Mouse (Mus musculus): Measurements from ENCODE around the gene Abhd6. TPM values are rescaled to one million over a fixed set of nuclear protein-coding genes. Genes with fewer than 3 reads are reported as not detected.
A peak's percentile ranks its signal among the peaks of the same experiment; 100 is the strongest.

The Abhd6 gene
- 11.3 and 11.8 TPM in 2 replicates for polyA plus RNA-seq (2014; fragmentation: Nextera tagmentation; extraction: Ambion mirVana)

GRCm38 (mm10) chr14:8002432-8003092 is at the start of gene Abhd6:
Gene Abhd6 (plus strand): TSS chr14:8002902.
- no peaks in the 10 kb centered on the region for H3K36me3 ChIP-seq (ENCODE audit: control insufficient read depth, insufficient read depth, low read length)
- H3K4me3 ChIP-seq (ENCODE audit: control insufficient read depth in 1 of 2, insufficient read depth in 1 of 2, low read depth in 1 of 2, low read length in 2 of 2), result peak within 1 kb of the TSS; percentile 58 to 79
- peaks cover 12 to 14% of the 10 kb centered on the region in 2 experiments for H3K4me1 ChIP-seq (ENCODE audit: control insufficient read depth in 2 of 2, insufficient read depth in 2 of 2, low read length in 2 of 2)
- no peaks in the 10 kb centered on the region for H3K9me3 ChIP-seq (ENCODE audit: control insufficient read depth, low read length)
- H3K4me2 ChIP-seq (ENCODE audit: low read length), result peak within 1 kb of the TSS; percentile 95
- H3K9ac ChIP-seq (ENCODE audit: low read length), result peak within 1 kb of the TSS; percentile 78
- ATAC-seq (ENCODE audit: insufficient number of reproducible peaks, insufficient read depth, low FRiP score, low read depth), result peak; percentile 60
- WGBS, result under 1% methylated on average over 38 of the region's 38 CpGs
- H3K27me3 ChIP-seq (ENCODE audit: control insufficient read depth, insufficient read depth, low read length), result peaks cover 26% of the 10 kb centered on the region
- H3K27ac ChIP-seq (replicated peaks in 1 of 2; ENCODE audit: control insufficient read depth in 1 of 2, insufficient read depth in 1 of 2, low read depth in 2 of 2, low read length in 2 of 2), result 0 out of 4 replicates have a peak within 1 kb of the TSS, but pooled peaks of 1 of the 2 experiments have one; percentile 28

GRCm38 (mm10) chr14:7954071-7954471 is 48.6 kb upstream of the Abhd6 start:
- Histone ChIP-seq H3K27ac (replicated peaks in 1 of 2; ENCODE audit: control insufficient read depth in 1 of 2, insufficient read depth in 1 of 2, low read depth in 2 of 2, low read length in 2 of 2) (peak overlapping the region; percentile 58 to 84), H3K4me1 (ENCODE audit: control insufficient read depth in 2 of 2, insufficient read depth in 2 of 2, low read length in 2 of 2) (peaks cover 20 to 29% of the 10 kb centered on the region in 2 experiments), H3K27me3 (ENCODE audit: control insufficient read depth, insufficient read depth, low read length) (no peaks in the 10 kb centered on the region), H3K9ac (ENCODE audit: low read length) (0 out of 2 replicates have a peak overlapping the region, but pooled peaks have one; percentile 34), H3K4me3 (ENCODE audit: control insufficient read depth in 1 of 2, insufficient read depth in 1 of 2, low read depth in 1 of 2, low read length in 2 of 2) (no peak overlapping the region), H3K9me3 (ENCODE audit: control insufficient read depth, low read length) (no peaks in the 10 kb centered on the region), H3K36me3 (ENCODE audit: control insufficient read depth, insufficient read depth, low read length) (peaks cover 23% of the 10 kb centered on the region), H3K4me2 (ENCODE audit: low read length) (no peak overlapping the region)
- 44% methylated on average over 6 of the region's 6 CpGs for WGBS
- no peak; the same call in 1 of the 2 replicates for ATAC-seq (ENCODE audit: insufficient number of reproducible peaks, insufficient read depth, low FRiP score, low read depth)

DNA sequence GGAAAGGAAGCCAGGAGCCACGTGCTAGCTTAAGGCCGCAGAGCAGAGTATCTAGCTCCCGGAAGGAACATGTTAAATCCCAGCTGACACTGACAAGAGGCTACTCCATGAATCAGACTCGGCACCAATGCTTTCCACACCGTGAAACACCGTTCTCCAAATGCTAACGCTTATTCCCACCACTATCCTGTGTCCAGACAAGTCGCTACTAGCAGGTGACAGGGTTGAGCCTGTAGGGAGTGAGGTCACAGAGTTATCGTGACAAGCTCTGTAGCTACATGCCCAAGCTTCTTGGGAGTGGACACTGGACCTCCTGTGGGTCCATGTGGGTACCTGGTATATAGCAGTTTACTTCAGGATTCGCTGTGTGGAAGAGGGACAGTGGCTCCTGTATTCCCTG is 46.3 kb upstream of the Abhd6 start:
- H3K9ac ChIP-seq (ENCODE audit: low read length), result no peak overlapping the region
- H3K36me3 ChIP-seq (ENCODE audit: control insufficient read depth, insufficient read depth, low read length), result peaks cover 2% of the 10 kb centered on the region
- no peaks in the 10 kb centered on the region for H3K9me3 ChIP-seq (ENCODE audit: control insufficient read depth, low read length)
- peaks cover 28 to 32% of the 10 kb centered on the region in 2 experiments for H3K4me1 ChIP-seq (ENCODE audit: control insufficient read depth in 2 of 2, insufficient read depth in 2 of 2, low read length in 2 of 2)
- H3K27me3 ChIP-seq (ENCODE audit: control insufficient read depth, insufficient read depth, low read length), result no peaks in the 10 kb centered on the region
- no peak for ATAC-seq (ENCODE audit: insufficient number of reproducible peaks, insufficient read depth, low FRiP score, low read depth)
- H3K4me3 ChIP-seq (ENCODE audit: control insufficient read depth in 1 of 2, insufficient read depth in 1 of 2, low read depth in 1 of 2, low read length in 2 of 2), result no peak overlapping the region
- H3K4me2 ChIP-seq (ENCODE audit: low read length), result no peak overlapping the region
- H3K27ac ChIP-seq (replicated peaks in 1 of 2; ENCODE audit: control insufficient read depth in 1 of 2, insufficient read depth in 1 of 2, low read depth in 2 of 2, low read length in 2 of 2), result no peak overlapping the region
- 61% methylated on average over 10 of the region's 10 CpGs for WGBS

DNA sequence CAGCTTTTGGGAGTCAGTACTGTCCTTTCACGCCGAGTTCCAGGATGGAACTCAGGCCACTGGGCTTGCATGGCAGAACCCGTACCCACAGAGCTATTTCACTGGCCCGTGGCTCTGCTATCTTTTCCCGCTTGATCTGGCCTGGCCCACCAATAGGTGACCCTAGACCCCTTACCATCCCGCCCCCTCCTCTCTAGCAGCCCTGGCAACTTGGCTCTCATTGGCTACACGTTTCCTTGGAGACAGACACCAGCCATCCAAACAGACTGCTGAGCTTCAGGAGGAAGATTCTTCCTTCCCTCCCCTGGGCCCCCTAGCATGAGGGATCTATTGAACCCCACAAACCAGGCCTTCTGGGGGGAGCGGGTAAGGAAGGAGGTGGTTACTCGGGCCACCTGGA is 45.7 kb upstream of the Abhd6 start, which contains the start of gene Gm45521:
Gene Gm45521, plus strand, starts transcription at position 240 of the 400 bp plus-strand sequence.
- Histone ChIP-seq H3K27me3 (ENCODE audit: control insufficient read depth, insufficient read depth, low read length) (no peaks in the 10 kb centered on the region), H3K9ac (ENCODE audit: low read length) (no peak within 1 kb of the TSS), H3K4me3 (ENCODE audit: control insufficient read depth in 1 of 2, insufficient read depth in 1 of 2, low read depth in 1 of 2, low read length in 2 of 2) (no peak within 1 kb of the TSS), H3K36me3 (ENCODE audit: control insufficient read depth, insufficient read depth, low read length) (no peaks in the 10 kb centered on the region), H3K4me2 (ENCODE audit: low read length) (no peak within 1 kb of the TSS), H3K9me3 (ENCODE audit: control insufficient read depth, low read length) (no peaks in the 10 kb centered on the region), H3K27ac (replicated peaks in 1 of 2; ENCODE audit: control insufficient read depth in 1 of 2, insufficient read depth in 1 of 2, low read depth in 2 of 2, low read length in 2 of 2) (no peak within 1 kb of the TSS), H3K4me1 (ENCODE audit: control insufficient read depth in 2 of 2, insufficient read depth in 2 of 2, low read length in 2 of 2) (peaks cover 28 to 33% of the 10 kb centered on the region in 2 experiments)
- no peak for ATAC-seq (ENCODE audit: insufficient number of reproducible peaks, insufficient read depth, low FRiP score, low read depth)
- 50% methylated on average over 9 of the region's 9 CpGs for WGBS

DNA sequence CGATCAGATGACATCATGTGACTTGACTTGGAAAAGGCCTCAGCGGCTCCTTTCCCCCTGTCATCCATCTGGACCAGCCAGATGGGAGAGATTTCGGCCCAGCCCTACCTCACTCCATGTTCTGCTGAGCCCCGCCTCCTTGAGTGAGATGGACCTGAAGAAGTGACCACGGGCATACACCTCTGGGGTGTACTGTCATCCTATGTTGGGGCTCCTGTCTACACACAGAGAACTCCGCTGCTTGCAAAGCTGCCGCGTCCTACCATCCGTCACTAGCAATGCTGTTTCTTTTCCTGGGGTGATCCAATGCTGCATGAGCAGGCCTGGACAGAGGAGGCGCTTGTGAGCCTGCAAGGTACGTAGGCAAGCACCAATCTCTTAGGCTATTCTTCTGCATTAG is 42.1 kb upstream of the Abhd6 start:
- no peaks in the 10 kb centered on the region for H3K27me3 ChIP-seq (ENCODE audit: control insufficient read depth, insufficient read depth, low read length)
- no peak overlapping the region for H3K4me3 ChIP-seq (ENCODE audit: control insufficient read depth in 1 of 2, insufficient read depth in 1 of 2, low read depth in 1 of 2, low read length in 2 of 2)
- peaks cover 11 to 12% of the 10 kb centered on the region in 2 experiments; a peak in 2 of 4 replicates for H3K4me1 ChIP-seq (ENCODE audit: control insufficient read depth in 2 of 2, insufficient read depth in 2 of 2, low read length in 2 of 2)
- no peak overlapping the region for H3K27ac ChIP-seq (replicated peaks in 1 of 2; ENCODE audit: control insufficient read depth in 1 of 2, insufficient read depth in 1 of 2, low read depth in 2 of 2, low read length in 2 of 2)
- H3K36me3 ChIP-seq (ENCODE audit: control insufficient read depth, insufficient read depth, low read length), result no peaks in the 10 kb centered on the region
- 59% methylated on average over 11 of the region's 11 CpGs for WGBS
- ATAC-seq (ENCODE audit: insufficient number of reproducible peaks, insufficient read depth, low FRiP score, low read depth), result no peak
- no peak overlapping the region for H3K4me2 ChIP-seq (ENCODE audit: low read length)
- H3K9me3 ChIP-seq (ENCODE audit: control insufficient read depth, low read length), result no peaks in the 10 kb centered on the region
- H3K9ac ChIP-seq (ENCODE audit: low read length), result no peak overlapping the region

- H3K4me1 ChIP-seq (ENCODE audit: control insufficient read depth in 2 of 2, insufficient read depth in 2 of 2, low read length in 2 of 2), result peaks cover 8 to 12% of the 10 kb centered on the region in 2 experiments; a peak in 2 of 4 replicates
- H3K27ac ChIP-seq (replicated peaks in 1 of 2; ENCODE audit: control insufficient read depth in 1 of 2, insufficient read depth in 1 of 2, low read depth in 2 of 2, low read length in 2 of 2), result 0 out of 4 replicates have a peak overlapping the region, but pooled peaks of 1 of the 2 experiments have one; percentile 10
- H3K9me3 ChIP-seq (ENCODE audit: control insufficient read depth, low read length), result no peaks in the 10 kb centered on the region
- no peak overlapping the region for H3K4me2 ChIP-seq (ENCODE audit: low read length)
- H3K36me3 ChIP-seq (ENCODE audit: control insufficient read depth, insufficient read depth, low read length), result no peaks in the 10 kb centered on the region
- no peaks in the 10 kb centered on the region for H3K27me3 ChIP-seq (ENCODE audit: control insufficient read depth, insufficient read depth, low read length)
- H3K4me3 ChIP-seq (ENCODE audit: control insufficient read depth in 1 of 2, insufficient read depth in 1 of 2, low read depth in 1 of 2, low read length in 2 of 2), result no peak overlapping the region
- no peak for ATAC-seq (ENCODE audit: insufficient number of reproducible peaks, insufficient read depth, low FRiP score, low read depth)
- H3K9ac ChIP-seq (ENCODE audit: low read length), result no peak overlapping the region
- WGBS, result 26% methylated on average over 5 of the region's 5 CpGs
These were observed 41.0 kb upstream of the Abhd6 start for GRCm38 (mm10) chr14:7961714-7962113.

DNA sequence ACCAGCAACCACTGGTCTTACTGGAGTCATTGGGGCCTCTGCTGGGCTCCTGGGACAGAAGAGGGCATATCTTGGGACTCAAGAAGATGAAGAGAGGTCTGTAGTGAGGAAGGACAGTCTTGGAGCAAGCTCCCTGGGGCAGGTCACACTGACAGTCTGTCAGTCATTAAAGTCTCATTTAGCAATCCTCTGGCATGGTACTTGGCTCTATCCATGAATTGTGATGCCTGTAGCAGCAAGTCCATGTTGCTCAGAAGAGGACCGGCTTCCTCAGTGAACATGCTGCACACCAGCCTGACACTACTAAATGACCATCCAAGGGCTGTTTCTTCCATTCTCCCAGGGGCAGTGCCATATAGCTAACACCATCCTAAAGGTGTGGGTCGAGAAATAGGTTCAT is 40.1 kb upstream of the Abhd6 start:
- 85% methylated on average over 2 of the region's 2 CpGs for WGBS
- Histone ChIP-seq H3K27me3 (ENCODE audit: control insufficient read depth, insufficient read depth, low read length) (no peaks in the 10 kb centered on the region), H3K36me3 (ENCODE audit: control insufficient read depth, insufficient read depth, low read length) (no peaks in the 10 kb centered on the region), H3K4me1 (ENCODE audit: control insufficient read depth in 2 of 2, insufficient read depth in 2 of 2, low read length in 2 of 2) (peaks cover 8 to 10% of the 10 kb centered on the region in 2 experiments; a peak in 2 of 4 replicates), H3K4me3 (ENCODE audit: control insufficient read depth in 1 of 2, insufficient read depth in 1 of 2, low read depth in 1 of 2, low read length in 2 of 2) (no peak overlapping the region), H3K9ac (ENCODE audit: low read length) (no peak overlapping the region), H3K27ac (replicated peaks in 1 of 2; ENCODE audit: control insufficient read depth in 1 of 2, insufficient read depth in 1 of 2, low read depth in 2 of 2, low read length in 2 of 2) (no peak overlapping the region), H3K4me2 (ENCODE audit: low read length) (no peak overlapping the region), H3K9me3 (ENCODE audit: control insufficient read depth, low read length) (no peaks in the 10 kb centered on the region)
- no peak for ATAC-seq (ENCODE audit: insufficient number of reproducible peaks, insufficient read depth, low FRiP score, low read depth)
